Mouse (Mus musculus) megakaryocyte, embryonic 14.5 days (primary cell): ENCODE data around the gene Nell2. TPM values are rescaled to one million over a fixed set of nuclear protein-coding genes. Genes with fewer than 3 reads are reported as not detected.
"Not testable (repeated sequence)": the region's sequence is repeated elsewhere in the genome, so short reads cannot be mapped to it uniquely, and the experiment has no call there.

Experiments
- H3K27me3 ChIP-seq: replicated peaks from 2 replicates; pipeline ENCODE3; 2012; ENCODE audit warnings: inconsistent platforms
- H3K36me3 ChIP-seq: replicated peaks from 2 replicates; pipeline ENCODE3; 2012; ENCODE audit warnings: low read length, inconsistent platforms, mixed read lengths
- H3K4me1 ChIP-seq: 2 replicates; pipeline ENCODE4 v1.6.1; 2012; ENCODE audit warnings: inconsistent platforms
- H3K4me3 ChIP-seq: replicated peaks from 2 replicates; pipeline ENCODE3; 2012; ENCODE audit warnings: moderate library complexity, mild to moderate bottlenecking, inconsistent platforms
- H3K9me3 ChIP-seq: 2 replicates; pipeline ENCODE4 v1.6.1; 2012; ENCODE audit warnings: inconsistent platforms
- FLI1 ChIP-seq: IDR thresholded peaks from 2 replicates; pipeline ENCODE4 v1.6.1; 2012; ENCODE audit warnings: low read length, inconsistent platforms, mixed read lengths
- GATA1 ChIP-seq: IDR thresholded peaks from 3 replicates; pipeline ENCODE4 v1.6.1; 2012; ENCODE audit warnings: mixed read lengths, low read length, inconsistent platforms, borderline replicate concordance
- polyA plus RNA-seq: library from polyadenylated mRNA; stranded (reverse); fragments of >175 nt; gene quantifications from 2 replicates; pipeline ENCODE4 v1.2.3, GENCODE M21; 2012; ENCODE audit warnings: low replicate concordance; ENCODE audit not compliant: insufficient read depth

Gene Nell2
- polyA plus RNA-seq, 1 experiment = not detected

DNA sequence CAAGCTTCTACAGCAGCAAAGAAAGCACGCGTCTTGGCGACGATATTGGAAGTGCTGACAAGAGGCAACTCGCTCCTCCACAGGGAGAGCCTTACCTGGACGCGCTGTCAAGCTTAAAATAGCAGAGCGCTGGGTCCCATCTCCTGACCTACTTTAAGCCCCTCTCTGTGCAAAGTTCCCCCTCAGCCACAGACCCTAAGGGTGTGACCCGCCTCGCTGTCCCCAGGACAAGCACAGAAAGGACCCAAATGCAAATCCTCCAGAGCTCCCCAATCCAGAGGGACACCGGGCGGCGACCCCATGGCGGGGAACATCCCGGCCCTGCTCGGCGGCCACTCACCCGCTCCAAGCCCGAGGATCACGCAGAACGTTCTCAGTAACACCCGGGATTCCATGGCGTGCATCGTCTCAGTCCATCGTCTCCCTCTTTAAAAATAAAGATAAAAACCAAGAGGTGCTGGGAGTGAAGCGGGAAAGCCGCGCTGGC lies 855 bp downstream of the Nell2 start:
- TF ChIP-seq FLI1 = no peak
- no peak for TF ChIP-seq GATA1
- Histone ChIP-seq H3K4me3 (no peak overlapping the region), H3K9me3 (peaks cover 7% of the 10 kb centered on the region), H3K4me1 (no peaks in the 10 kb centered on the region), H3K27me3 (peaks cover 23% of the 10 kb centered on the region), H3K36me3 (no peaks in the 10 kb centered on the region)

- no peaks in the 10 kb centered on the region for H3K4me1 ChIP-seq
- H3K36me3 ChIP-seq = no peaks in the 10 kb centered on the region
- H3K4me3 ChIP-seq = no peak overlapping the region
- H3K27me3 ChIP-seq = peaks cover 23% of the 10 kb centered on the region
- no peak for TF ChIP-seq GATA1
- TF ChIP-seq FLI1 = no peak
- peaks cover 7% of the 10 kb centered on the region for H3K9me3 ChIP-seq
Observed at GRCm38 (mm10) chr15:95526626-95527411, 1.5 kb downstream of the Nell2 start.

DNA sequence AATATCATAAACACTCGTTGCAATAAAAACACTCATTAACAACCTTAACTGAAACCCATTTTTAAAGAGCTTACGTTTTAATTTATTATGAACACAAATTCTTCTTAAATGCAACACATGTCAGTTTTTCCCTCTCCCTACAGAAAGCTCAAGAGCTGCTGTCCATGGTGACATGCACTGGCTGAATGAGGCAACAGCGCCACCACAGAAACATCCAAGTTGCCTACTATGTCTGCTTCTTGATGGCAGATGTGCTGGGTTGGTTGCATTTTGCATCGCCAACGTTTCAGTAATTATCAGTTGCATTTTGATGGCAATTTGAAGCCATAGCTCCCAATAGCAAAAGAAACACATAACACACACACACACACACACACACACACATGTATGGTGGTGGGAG lies 2.4 kb downstream of the Nell2 start:
- TF ChIP-seq FLI1 (no peak), GATA1 (no peak)
- H3K36me3 ChIP-seq = no peaks in the 10 kb centered on the region

DNA sequence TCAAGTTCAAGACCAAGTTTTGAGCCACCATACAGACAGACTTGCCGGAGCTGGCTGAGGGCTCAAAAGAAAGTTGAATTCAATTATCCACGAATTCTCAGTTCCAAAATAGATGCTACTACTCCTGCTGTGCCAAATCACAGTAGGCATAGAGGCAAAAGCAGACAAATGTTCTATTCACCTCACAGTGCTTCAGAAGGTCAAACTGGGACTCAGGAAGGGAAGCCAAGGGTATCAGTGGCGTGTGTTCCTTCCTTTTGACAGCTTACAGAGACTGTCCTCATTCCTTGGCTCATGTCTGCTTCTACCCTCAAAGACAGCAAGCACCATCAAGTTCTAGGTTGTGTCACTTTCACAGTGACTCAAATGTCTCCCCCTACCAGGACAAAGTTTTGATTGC lies 10.2 kb downstream of the Nell2 start:
- H3K9me3 ChIP-seq = no peaks in the 10 kb centered on the region
- no peaks in the 10 kb centered on the region for H3K36me3 ChIP-seq
- no peaks in the 10 kb centered on the region for H3K27me3 ChIP-seq
- TF ChIP-seq GATA1 = no peak
- no peak for TF ChIP-seq FLI1
- H3K4me3 ChIP-seq = no peak overlapping the region
- no peaks in the 10 kb centered on the region for H3K4me1 ChIP-seq

More for the DNA sequence above, 2.4 kb downstream of the Nell2 start:
- Histone ChIP-seq H3K4me3 (no peak overlapping the region), H3K4me1 (no peaks in the 10 kb centered on the region), H3K27me3 (peaks cover 23% of the 10 kb centered on the region), H3K9me3 (peaks cover 7% of the 10 kb centered on the region)

GRCm38 (mm10) chr15:95513306-95513705 lies 15.1 kb downstream of the Nell2 start:
- not testable (repeated sequence) for H3K27me3 ChIP-seq, H3K9me3 ChIP-seq

GRCm38 (mm10) chr15:95495666-95496065 lies 32.7 kb downstream of the Nell2 start:
- Histone ChIP-seq H3K36me3 (no peaks in the 10 kb centered on the region), H3K9me3 (peaks cover 17% of the 10 kb centered on the region), H3K4me1 (no peaks in the 10 kb centered on the region), H3K4me3 (no peak overlapping the region), H3K27me3 (no peaks in the 10 kb centered on the region)
- no peak for TF ChIP-seq FLI1
- TF ChIP-seq GATA1 = no peak

More at GRCm38 (mm10) chr15:95513306-95513705, 15.1 kb downstream of the Nell2 start:
- H3K4me1 ChIP-seq, H3K36me3 ChIP-seq, H3K4me3 ChIP-seq: not testable (repeated sequence)

DNA sequence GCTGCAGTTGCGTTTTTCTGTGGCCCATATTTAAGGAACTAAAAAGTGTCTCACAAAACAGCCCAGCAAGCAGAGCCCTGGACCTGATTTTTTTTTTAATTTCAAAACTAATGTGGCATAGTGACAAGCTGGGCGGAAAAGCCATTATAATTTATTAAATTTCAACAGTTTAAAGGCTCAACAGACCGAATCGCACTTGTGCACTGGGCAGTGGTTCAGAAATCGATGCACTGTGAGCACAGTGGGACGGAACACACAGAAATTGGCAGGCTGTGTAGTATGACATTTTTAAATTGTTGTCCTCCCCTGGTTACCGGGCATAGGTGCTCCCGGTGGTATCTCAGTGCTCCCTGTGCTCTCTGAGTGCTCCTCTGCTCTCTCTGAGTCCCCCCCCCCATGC lies 33.2 kb downstream of the Nell2 start:
- Histone ChIP-seq H3K36me3 (no peaks in the 10 kb centered on the region), H3K4me3 (no peak overlapping the region), H3K27me3 (no peaks in the 10 kb centered on the region), H3K4me1 (no peaks in the 10 kb centered on the region), H3K9me3 (peaks cover 17% of the 10 kb centered on the region)
- no peak for TF ChIP-seq GATA1
- TF ChIP-seq FLI1 = no peak

DNA sequence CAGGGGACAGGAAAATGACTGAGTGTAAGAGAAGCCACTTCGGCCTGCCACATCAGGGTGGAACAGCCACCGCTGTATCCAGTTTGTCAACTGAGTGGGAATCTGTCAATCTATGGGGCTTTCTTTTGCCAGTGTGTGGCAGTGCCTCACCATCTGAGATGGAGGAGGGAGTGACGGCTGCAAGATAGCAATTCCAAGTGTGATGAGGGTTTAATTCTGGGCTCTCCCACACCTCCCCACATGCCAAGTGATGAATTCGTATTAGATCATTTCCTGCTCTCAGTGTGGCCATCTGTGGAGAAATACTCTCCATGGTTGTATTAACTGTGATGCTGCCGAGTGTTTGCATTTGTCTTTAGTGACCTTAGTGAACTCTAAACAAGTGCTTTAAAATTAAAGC lies 36.2 kb downstream of the Nell2 start:
- H3K4me3 ChIP-seq = no peak overlapping the region
- TF ChIP-seq FLI1 (no peak), GATA1 (no peak)
- H3K9me3 ChIP-seq = peaks cover 29% of the 10 kb centered on the region
- H3K4me1 ChIP-seq = no peaks in the 10 kb centered on the region
- H3K27me3 ChIP-seq = no peaks in the 10 kb centered on the region
- H3K36me3 ChIP-seq = no peaks in the 10 kb centered on the region

DNA sequence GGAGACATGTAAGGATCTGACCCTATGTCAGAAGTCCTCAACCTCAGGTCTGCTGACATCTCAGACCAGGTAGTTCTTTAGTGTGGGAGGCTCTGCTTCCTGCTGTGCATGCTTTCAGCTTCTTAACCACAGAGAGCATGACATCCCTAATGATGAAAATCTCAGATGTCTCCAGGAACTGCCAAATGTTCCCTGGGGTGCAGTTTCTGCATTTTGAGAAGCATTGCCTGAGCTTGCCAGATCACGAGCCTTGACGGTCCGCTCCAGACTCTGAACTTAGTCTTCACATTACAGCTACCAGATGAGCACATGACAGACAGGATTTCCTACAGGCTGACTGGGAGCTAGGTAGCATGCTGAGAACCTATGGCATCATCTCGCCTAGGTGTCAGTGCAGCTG lies 39.2 kb downstream of the Nell2 start:
- Histone ChIP-seq H3K27me3 (no peaks in the 10 kb centered on the region), H3K4me3 (no peak overlapping the region), H3K36me3 (no peaks in the 10 kb centered on the region), H3K4me1 (no peaks in the 10 kb centered on the region), H3K9me3 (peaks cover 31% of the 10 kb centered on the region)
- TF ChIP-seq FLI1 (no peak), GATA1 (no peak)

DNA sequence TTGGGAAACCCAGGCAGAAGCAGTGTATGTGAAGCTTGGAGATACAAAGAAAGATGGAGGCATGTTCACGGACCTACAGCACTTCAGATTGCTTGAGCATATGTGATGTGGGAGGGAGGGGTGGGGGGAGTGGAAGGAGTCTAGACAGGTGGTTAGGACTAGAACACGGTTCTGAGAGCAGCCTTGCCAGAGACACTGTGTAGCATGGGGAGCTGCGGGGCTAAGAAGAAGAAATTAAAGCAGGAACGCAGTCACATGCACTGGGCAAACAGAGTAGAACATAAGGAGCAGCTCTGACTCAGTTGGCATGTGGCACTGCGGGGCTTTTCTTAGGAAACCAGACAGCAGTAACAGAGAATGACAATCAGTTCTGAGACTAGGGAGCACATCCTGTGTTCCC lies 40.4 kb downstream of the Nell2 start:
- Histone ChIP-seq H3K36me3 (no peaks in the 10 kb centered on the region), H3K4me1 (no peaks in the 10 kb centered on the region), H3K9me3 (peaks cover 26% of the 10 kb centered on the region), H3K27me3 (no peaks in the 10 kb centered on the region), H3K4me3 (no peak overlapping the region)
- no peak for TF ChIP-seq FLI1
- TF ChIP-seq GATA1 = no peak

GRCm38 (mm10) chr15:95482002-95482401 lies 46.4 kb downstream of the Nell2 start:
- no peaks in the 10 kb centered on the region for H3K36me3 ChIP-seq
- no peak overlapping the region for H3K4me3 ChIP-seq
- H3K27me3 ChIP-seq = no peaks in the 10 kb centered on the region
- peaks cover 4% of the 10 kb centered on the region; the same call in 1 of the 2 replicates for H3K9me3 ChIP-seq
- H3K4me1 ChIP-seq = no peaks in the 10 kb centered on the region
- no peak for TF ChIP-seq FLI1
- no peak for TF ChIP-seq GATA1
